Mouse (Mus musculus) CD4-positive helper T cell, adult 2 months (primary cell): ENCODE data around the gene Mthfsl.
"Not testable (repeated sequence)": the region's sequence is repeated elsewhere in the genome, so short reads cannot be mapped to it uniquely, and the experiment has no call there.

ENCODE experiments used
- DNase-seq: peaks from one replicate; pipeline ENCODE4 v3.0.0-alpha.2; 2012; ENCODE audit warnings: low read depth, missing footprints, low spot score

Gene Mthfsl

DNA sequence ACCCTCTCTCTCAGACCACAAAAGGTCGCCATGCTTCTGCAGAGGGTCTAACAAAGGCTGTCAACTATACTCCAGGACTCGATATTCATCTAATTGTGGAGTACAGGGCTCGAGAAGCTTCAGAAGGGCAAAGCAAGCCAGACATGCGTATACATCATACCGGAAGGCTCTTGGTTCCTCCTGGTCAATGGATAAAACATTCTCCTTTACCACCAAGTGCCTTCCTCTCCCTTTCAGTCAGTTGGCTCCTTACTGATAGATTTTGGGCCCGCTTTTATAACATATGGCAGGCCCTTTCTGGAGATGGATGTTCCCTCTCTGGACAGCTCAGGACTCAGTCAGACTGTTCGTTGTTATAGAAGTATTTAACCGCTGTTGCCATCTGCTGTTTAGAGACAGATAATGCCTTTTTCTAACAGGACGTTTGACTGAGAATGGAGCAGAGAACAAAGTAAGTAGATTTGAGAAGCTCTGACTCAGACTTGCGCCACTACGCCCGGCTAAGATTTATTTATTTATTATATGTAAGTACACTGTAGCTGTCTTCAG, at the start of gene Mthfsl:
Gene Mthfsl (minus strand): TSS at position 308 of the 549 bp plus-strand sequence.
- DNase-seq: peak; percentile 41

GRCm38 (mm10) chr9:88769470-88769869, 49.4 kb upstream of the Mthfsl start:
- not testable (repeated sequence) for DNase-seq

GRCm38 (mm10) chr9:88746687-88747086, 26.6 kb upstream of the Mthfsl start:
- not testable (repeated sequence) for DNase-seq

GRCm38 (mm10) chr9:88746046-88746445, 25.9 kb upstream of the Mthfsl start:
- DNase-seq: not testable (repeated sequence)

DNA sequence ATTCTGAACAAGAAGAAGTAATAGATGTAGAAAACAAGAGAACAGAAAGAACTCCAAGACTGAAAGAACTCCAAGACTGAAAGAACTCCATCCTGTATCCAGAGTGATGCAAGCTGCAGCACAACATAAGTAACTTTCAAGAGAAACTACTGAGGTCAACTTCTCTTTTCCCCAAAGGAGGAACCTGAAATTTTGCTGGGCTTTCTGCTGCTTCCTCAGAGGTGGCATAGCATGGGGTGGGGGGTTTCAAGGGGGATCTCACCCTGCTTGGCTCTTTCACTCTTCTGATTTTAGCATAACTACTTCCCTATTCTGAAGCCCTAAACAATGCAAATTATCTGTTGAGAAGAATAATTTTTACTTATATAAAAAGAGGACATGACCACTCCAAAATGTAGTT, 15.2 kb upstream of the Mthfsl start:
- not testable (repeated sequence) for DNase-seq

DNA sequence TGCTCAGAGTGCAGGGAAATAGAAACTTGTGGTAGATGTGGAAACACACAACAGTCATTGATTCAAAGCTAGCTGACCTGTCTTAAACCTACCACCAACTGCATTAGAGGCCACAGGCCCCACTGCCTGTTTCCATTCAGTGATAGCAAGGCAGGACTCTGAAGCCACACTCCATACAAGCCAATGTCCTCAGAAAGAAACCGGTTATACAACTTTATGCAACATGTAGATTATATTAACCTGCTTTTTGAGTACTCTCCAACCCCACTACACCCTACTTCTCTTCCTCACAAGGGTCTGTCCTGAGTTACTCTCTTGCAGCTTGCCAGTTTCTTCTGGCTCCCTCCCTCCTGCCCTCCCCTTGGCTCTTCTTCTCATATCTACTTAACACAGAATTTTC, 13.1 kb upstream of the Mthfsl start:
- DNase-seq: not testable (repeated sequence)

GRCm38 (mm10) chr9:88732334-88732733, 12.2 kb upstream of the Mthfsl start:
- not testable (repeated sequence) for DNase-seq

DNA sequence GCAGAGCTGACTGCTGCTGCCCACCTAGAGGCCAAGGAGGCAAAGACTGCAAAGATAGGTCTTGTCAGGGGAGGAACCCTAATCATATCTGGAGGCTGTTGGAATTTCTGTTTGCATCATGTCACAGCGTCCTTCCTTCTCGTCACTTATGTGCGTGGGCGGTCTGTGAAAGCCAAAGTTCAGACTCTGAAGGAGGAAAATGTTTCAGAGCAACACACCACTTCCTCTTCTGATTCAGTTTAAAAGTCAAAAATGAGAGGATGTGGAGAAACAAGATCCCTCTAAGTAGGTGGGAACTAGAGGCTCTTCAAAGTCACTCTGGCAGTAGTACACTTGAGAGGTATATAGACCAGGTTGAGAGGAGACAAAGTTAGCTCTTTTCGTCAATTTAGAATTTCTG, 11.6 kb upstream of the Mthfsl start, which contains the start of gene Bcl2a1d:
Gene Bcl2a1d (minus strand): TSS at position 187 of the 400 bp plus-strand sequence.
- DNase-seq: peak; percentile 86

GRCm38 (mm10) chr9:88728311-88728710, 8.2 kb upstream of the Mthfsl start:
- DNase-seq: not testable (repeated sequence)

GRCm38 (mm10) chr9:88721628-88722027, 1.5 kb upstream of the Mthfsl start:
- peak; percentile 38 for DNase-seq

DNA sequence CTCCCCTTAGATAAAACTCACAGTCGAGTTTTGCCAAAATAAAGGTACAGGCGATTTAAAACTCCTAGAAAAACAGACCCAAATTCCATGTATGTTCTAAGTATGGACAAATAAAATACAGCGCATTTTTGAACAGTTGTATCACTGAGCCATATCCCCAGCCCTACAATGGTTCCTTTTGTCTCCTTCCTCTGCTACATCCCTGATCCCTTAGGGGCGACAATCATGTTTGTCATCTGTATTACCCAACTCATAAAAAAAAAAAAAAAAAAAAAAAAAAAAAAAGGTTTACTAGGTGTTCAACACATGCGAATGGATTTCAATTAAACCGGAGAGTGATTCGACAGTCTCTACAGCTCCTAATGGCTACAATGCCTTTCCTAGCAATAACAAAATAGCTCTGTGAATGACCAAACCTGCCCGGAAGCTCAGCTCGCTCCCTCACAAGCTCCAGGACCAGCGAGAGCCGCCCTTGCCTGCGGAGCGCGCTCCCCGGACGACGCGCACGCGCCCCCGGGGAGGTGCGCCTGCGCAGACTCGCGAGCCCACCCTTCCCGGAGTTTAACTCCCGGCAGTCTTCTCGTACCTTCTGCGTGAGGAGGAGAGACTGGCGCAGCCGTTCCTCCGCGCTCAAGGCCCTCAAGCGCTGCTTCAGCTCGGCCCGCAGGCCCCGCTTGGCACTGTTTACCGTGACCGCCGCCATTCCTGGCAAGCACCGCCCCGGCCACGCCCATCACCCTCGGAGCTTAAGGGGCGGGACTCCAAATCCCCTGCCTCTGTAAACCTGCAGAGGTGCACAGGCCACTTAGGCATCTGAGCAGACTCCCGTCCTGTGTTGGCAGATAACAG, 799 bp downstream of the Mthfsl start:
- peak; percentile 22 for DNase-seq

- not testable (repeated sequence) for DNase-seq
These were observed 1.5 kb downstream of the Mthfsl start for GRCm38 (mm10) chr9:88718593-88718992.

DNA sequence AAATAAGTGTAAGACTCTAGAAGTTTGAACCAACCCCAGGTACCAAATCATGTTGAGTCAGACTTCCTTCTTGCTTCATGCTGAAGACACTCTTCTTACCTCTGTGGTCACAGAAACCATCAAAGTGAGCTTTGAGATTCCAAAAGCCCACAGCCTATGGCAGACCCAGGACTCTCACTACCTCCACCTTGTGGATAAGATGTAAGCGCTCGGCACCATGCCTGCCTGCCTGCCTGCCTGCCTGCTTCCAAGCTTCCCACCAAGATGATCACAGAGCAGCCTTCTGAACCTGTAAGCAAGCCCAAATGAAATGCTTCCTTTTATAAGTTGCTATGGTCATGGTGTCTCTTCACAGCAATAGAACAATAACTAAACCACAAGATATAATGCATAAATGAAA, 2.0 kb downstream of the Mthfsl start:
- peak; percentile 45 for DNase-seq

- DNase-seq: not testable (repeated sequence)
These were observed 5.6 kb downstream of the Mthfsl start for GRCm38 (mm10) chr9:88714515-88714914.

DNA sequence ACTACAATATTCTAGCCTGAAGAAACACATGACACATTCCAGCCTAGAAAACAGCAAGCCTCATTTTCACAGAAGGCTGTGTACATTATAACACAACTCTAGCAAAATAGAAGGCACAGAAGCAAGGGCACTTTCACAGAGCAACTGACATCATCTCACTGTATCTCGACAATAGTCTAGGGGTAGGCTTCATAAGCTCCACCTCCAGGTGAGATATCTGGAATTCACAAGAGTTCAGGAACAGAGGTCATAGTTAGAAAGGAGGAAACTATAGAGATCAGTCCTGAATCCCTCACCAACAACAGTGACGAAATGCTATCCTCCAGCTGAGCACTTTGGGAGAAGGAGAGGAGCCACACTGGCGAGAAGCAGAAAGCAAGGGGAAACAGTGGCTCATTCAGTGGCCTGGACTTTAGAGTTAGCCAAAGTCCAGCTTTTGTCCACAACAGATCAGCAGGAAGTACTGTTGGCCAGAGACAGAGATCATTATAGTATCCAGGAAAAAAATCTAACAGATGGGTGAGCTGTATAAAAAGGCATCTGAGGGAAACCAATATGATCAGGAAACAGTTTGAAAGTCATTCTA, 7.8 kb downstream of the Mthfsl start:
- DNase-seq: not testable (repeated sequence)

DNA sequence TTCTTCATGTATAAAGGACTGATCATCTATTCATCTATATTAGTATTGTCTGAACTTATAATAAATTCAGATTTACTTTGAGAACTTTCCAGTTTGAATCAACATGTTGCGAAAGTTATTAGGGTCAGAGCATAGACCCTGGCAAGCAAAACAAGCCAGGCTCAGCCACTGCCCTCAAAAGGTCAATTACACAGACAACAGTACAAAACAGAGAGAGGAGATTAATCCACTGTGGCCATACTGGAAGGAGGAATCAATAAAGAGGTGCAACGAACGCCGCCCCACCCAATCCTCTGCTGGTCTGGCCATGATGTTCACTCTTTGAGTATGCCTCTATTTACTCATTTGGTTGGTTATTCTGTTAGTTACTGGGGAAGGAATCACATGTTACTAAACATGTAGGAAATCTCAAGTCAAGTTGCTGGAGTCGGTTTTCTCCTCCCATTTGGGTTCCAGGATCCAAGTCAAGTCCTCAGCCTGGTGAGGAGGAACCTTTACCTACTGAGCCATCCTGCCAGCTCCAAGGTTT, 9.1 kb downstream of the Mthfsl start:
- not testable (repeated sequence) for DNase-seq

- DNase-seq: not testable (repeated sequence)
These were observed 9.7 kb downstream of the Mthfsl start for GRCm38 (mm10) chr9:88710439-88710838.

- peak; percentile 33 for DNase-seq
These were observed 10.3 kb downstream of the Mthfsl start for GRCm38 (mm10) chr9:88709794-88710193.

DNA sequence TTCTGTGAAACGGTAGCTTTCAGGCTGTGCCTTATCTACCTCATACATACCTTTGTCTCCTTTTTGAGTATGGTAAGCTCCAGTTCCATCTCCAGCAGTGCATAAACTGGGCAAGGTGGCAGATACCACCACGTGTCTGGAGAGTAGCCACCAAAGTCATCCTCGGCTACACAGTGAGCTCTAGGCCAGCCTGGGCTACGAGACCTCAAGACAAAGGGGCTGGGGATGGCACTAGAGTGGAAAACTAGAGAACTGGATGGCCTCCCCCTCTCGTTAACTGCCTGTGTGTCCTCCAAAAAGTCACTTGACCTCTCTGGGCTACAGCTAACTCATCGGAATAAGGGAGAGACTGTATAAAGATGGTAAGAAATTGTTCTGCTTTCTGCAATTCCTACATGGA, 10.8 kb downstream of the Mthfsl start:
- no peak for DNase-seq

DNA sequence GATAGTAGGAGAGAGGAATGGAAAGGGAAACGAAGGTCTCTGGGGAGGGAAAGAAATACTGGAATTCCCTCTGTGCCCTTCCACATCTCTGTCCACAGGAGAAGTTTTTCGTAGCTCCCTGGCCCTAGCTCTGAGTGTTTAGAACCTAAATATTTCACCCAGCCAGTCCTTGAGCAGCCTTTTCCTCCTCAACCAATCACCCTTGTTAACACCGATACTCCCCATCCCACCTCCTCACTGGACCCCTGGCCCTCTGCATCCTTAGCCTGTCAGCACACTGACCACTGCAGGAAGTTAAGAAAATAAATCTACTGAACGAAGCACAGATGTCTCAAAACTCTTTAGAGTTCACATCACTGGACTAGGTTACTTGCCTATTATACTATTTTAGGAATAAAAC, 13.4 kb downstream of the Mthfsl start:
- no peak for DNase-seq

- DNase-seq: not testable (repeated sequence)
These were observed 14.9 kb downstream of the Mthfsl start for GRCm38 (mm10) chr9:88705157-88705556.

DNA sequence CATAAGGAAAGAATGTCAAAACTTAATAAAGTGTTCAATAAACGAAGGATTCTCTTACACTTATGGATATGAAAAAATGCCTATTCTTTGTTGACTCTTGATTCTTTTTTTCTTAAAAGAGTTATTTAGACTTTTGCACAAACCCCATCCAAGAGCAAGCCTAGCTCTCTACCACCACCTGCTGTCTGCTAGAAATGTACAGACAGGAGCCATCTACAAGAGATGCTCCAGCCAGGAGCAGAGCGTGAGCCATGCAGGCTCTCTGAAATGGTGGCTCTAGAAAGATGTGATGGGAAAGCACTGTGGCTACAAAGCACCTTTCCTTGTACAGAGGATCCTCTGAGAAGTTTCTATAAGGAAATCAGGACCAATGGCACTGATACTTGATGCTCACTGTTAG, 21.4 kb downstream of the Mthfsl start:
- DNase-seq: not testable (repeated sequence)
